Mouse (Mus musculus) neural tube, embryonic 10.5 days (tissue): ENCODE data around the gene Atp2b4.

Source experiments
- DNase-seq: peaks from one replicate; pipeline ENCODE4 v3.0.0-alpha.2; 2017; ENCODE audit warnings: low spot score; ENCODE audit errors: extremely low spot score

Atp2b4 gene

GRCm38 (mm10) chr1:133798821-133799415 lies 1.9 kb downstream of the Atp2b4 start:
- no peak for DNase-seq

- no peak for DNase-seq
These were observed 2.6 kb downstream of the Atp2b4 start for GRCm38 (mm10) chr1:133797979-133798820.

GRCm38 (mm10) chr1:133797327-133797978 lies 3.4 kb downstream of the Atp2b4 start:
- no peak for DNase-seq

GRCm38 (mm10) chr1:133793646-133794045 lies 7.2 kb downstream of the Atp2b4 start:
- DNase-seq = no peak

- no peak for DNase-seq
These were observed 10.8 kb downstream of the Atp2b4 start for GRCm38 (mm10) chr1:133790011-133790410.

- no peak for DNase-seq
These were observed 12.0 kb downstream of the Atp2b4 start for GRCm38 (mm10) chr1:133788864-133789263.

- no peak for DNase-seq
These were observed 13.2 kb downstream of the Atp2b4 start for GRCm38 (mm10) chr1:133787500-133788210.

GRCm38 (mm10) chr1:133784621-133785020 lies 16.2 kb downstream of the Atp2b4 start:
- DNase-seq = no peak

GRCm38 (mm10) chr1:133781531-133781930 lies 19.3 kb downstream of the Atp2b4 start:
- no peak for DNase-seq

GRCm38 (mm10) chr1:133779043-133779442 lies 21.8 kb downstream of the Atp2b4 start:
- no peak for DNase-seq

- DNase-seq = no peak
These were observed 23.1 kb downstream of the Atp2b4 start for GRCm38 (mm10) chr1:133777651-133778231.

- DNase-seq = no peak
These were observed 28.3 kb downstream of the Atp2b4 start for GRCm38 (mm10) chr1:133772553-133772952.

- no peak for DNase-seq
These were observed 28.9 kb downstream of the Atp2b4 start for GRCm38 (mm10) chr1:133771831-133772399.

GRCm38 (mm10) chr1:133767994-133768393 lies 32.8 kb downstream of the Atp2b4 start:
- DNase-seq = no peak

GRCm38 (mm10) chr1:133766901-133767529 lies 33.8 kb downstream of the Atp2b4 start:
- peak; percentile 38 for DNase-seq

GRCm38 (mm10) chr1:133765376-133765775 lies 35.5 kb downstream of the Atp2b4 start:
- no peak for DNase-seq

- no peak for DNase-seq
These were observed 37.9 kb downstream of the Atp2b4 start for GRCm38 (mm10) chr1:133762946-133763422.

GRCm38 (mm10) chr1:133761278-133761677 lies 39.6 kb downstream of the Atp2b4 start:
- DNase-seq = no peak

- DNase-seq = no peak
These were observed 46.4 kb downstream of the Atp2b4 start for GRCm38 (mm10) chr1:133754317-133754868.

GRCm38 (mm10) chr1:133753325-133753724 lies 47.5 kb downstream of the Atp2b4 start:
- no peak for DNase-seq
